Comparison of ENCODE assay signal across 31 mouse cellular contexts in genomic region chr2:37988301-37988700, GRCm38 (mm10).
"Had no signal": no experiment of that assay in that cellular context is flagged by ENCODE, and none has a peak within 500 bp of the region (broad histone marks: within the 10 kb centered on the region; RNA-seq: fewer than 3 reads in every experiment).

No protein-coding gene starts in this region.

- ATAC-seq: hindbrain, postnatal 0 days; inflammation-experienced regulatory T-cells, adult 6 months; intestine, embryonic 15.5 days; intestine, embryonic 16.5 days; intestine, postnatal 0 days had no signal

- DNase-seq: heart, adult 2 months; heart, postnatal 10 days; heart, postnatal 14 days; heart, postnatal 36 days; heart, postnatal 4 days; kidney, adult 11 months; kidney, adult 18-20 months; kidney, postnatal 10 days; kidney, postnatal 14 days; kidney, postnatal 25 days; layer of hippocampus, adult 9-11 months; layer of hippocampus, postnatal 36 days had no signal

- H3K36me3 ChIP-seq: heart, embryonic 10.5 days; heart, embryonic 12.5 days; heart, embryonic 13.5 days; heart, embryonic 15.5 days; hindbrain, embryonic 10.5 days; hindbrain, embryonic 12.5 days; hindbrain, embryonic 13.5 days; hindbrain, embryonic 15.5 days; intestine, embryonic 15.5 days; kidney, embryonic 15.5 days had no signal

- H3K9me3 ChIP-seq: heart, embryonic 10.5 days; heart, embryonic 12.5 days; heart, embryonic 13.5 days; heart, embryonic 15.5 days; hindbrain, embryonic 10.5 days; hindbrain, embryonic 12.5 days; hindbrain, embryonic 13.5 days; hindbrain, embryonic 15.5 days; intestine, embryonic 15.5 days; kidney, embryonic 15.5 days had no signal

- H3K4me2 ChIP-seq: heart, embryonic 11.5 days; heart, embryonic 12.5 days; heart, embryonic 13.5 days; heart, embryonic 15.5 days; hindbrain, embryonic 12.5 days; hindbrain, embryonic 13.5 days; hindbrain, embryonic 14.5 days; hindbrain, embryonic 15.5 days; intestine, embryonic 15.5 days; kidney, embryonic 15.5 days had no signal

- H3K27me3 ChIP-seq: heart, embryonic 12.5 days; heart, embryonic 13.5 days; heart, embryonic 15.5 days; hindbrain, embryonic 12.5 days; hindbrain, embryonic 13.5 days; hindbrain, embryonic 15.5 days; intestine, embryonic 15.5 days; kidney, embryonic 15.5 days had no signal

- H3K4me1 ChIP-seq: heart, embryonic 10.5 days; heart, embryonic 15.5 days; hindbrain, embryonic 10.5 days; hindbrain, embryonic 12.5 days; intestine, embryonic 15.5 days had no signal

- H3K4me3 ChIP-seq: heart, adult 2 months; heart, embryonic 10.5 days; heart, embryonic 12.5 days; heart, embryonic 13.5 days; heart, embryonic 15.5 days; hindbrain, embryonic 10.5 days; hindbrain, embryonic 12.5 days; hindbrain, embryonic 13.5 days; hindbrain, embryonic 15.5 days; intestine, embryonic 15.5 days; kidney, embryonic 15.5 days; layer of hippocampus, adult 2 months; left cerebral cortex, adult 2 months had no signal

- H3K9ac ChIP-seq: heart, embryonic 12.5 days; heart, embryonic 13.5 days; heart, embryonic 15.5 days; hindbrain, embryonic 12.5 days; hindbrain, embryonic 13.5 days; hindbrain, embryonic 14.5 days; hindbrain, embryonic 15.5 days; intestine, embryonic 15.5 days; kidney, embryonic 15.5 days had no signal

- H3K27ac ChIP-seq: heart, adult 2 months; heart, embryonic 10.5 days; heart, embryonic 13.5 days; heart, embryonic 15.5 days; hindbrain, embryonic 10.5 days; hindbrain, embryonic 12.5 days; hindbrain, embryonic 13.5 days; hindbrain, embryonic 14.5 days; hindbrain, embryonic 15.5 days; hindbrain, postnatal 0 days; intestine, embryonic 15.5 days; kidney, embryonic 15.5 days; kidney, postnatal 0 days; layer of hippocampus, adult 2 months; left cerebral cortex, adult 2 months had no signal
